Mouse (Mus musculus) spleen, postnatal 14 days (tissue): ENCODE data around the gene Canx.
"Not testable (repeated sequence)": the region's sequence is repeated elsewhere in the genome, so short reads cannot be mapped to it uniquely, and the experiment has no call there.

Experiments used
- DNase-seq, 2 experiments: peaks; one replicate each; pipeline ENCODE4 v3.0.0; 2021 to 2022; ENCODE audit warnings: low spot score in 2 of 2

Gene Canx

GRCm38 (mm10) chr11:50333181-50333580, 7.7 kb upstream of the Canx start:
- no peak for DNase-seq

GRCm38 (mm10) chr11:50329378-50329777, 3.9 kb upstream of the Canx start:
- no peak for DNase-seq

GRCm38 (mm10) chr11:50328075-50328625, 2.7 kb upstream of the Canx start:
- DNase-seq, result no peak

GRCm38 (mm10) chr11:50326302-50326966, 961 bp upstream of the Canx start:
- DNase-seq, result no peak

GRCm38 (mm10) chr11:50324751-50325471, 562 bp downstream of the Canx start:
- no peak for DNase-seq

- no peak for DNase-seq
Observed at GRCm38 (mm10) chr11:50323843-50324242, 1.6 kb downstream of the Canx start.

- DNase-seq, result no peak
Observed at GRCm38 (mm10) chr11:50322345-50322744, 3.1 kb downstream of the Canx start.

GRCm38 (mm10) chr11:50321239-50321638, 4.2 kb downstream of the Canx start:
- DNase-seq, result no peak

- DNase-seq, result not testable (repeated sequence)
Observed at GRCm38 (mm10) chr11:50319343-50319742, 6.1 kb downstream of the Canx start.

GRCm38 (mm10) chr11:50312803-50313202, 12.7 kb downstream of the Canx start:
- no peak for DNase-seq

- DNase-seq, result no peak
Observed at GRCm38 (mm10) chr11:50303406-50303805, 22.1 kb downstream of the Canx start.

- peak; percentile 89 to 91 for DNase-seq
Observed at GRCm38 (mm10) chr11:50292190-50292855, 33.1 kb downstream of the Canx start, which contains the start of gene Maml1. Gene Maml1 (minus strand): TSS chr11:50292311.

- peak; percentile 24 to 30 for DNase-seq
Observed at GRCm38 (mm10) chr11:50291321-50292165, 33.9 kb downstream of the Canx start.

GRCm38 (mm10) chr11:50290486-50291225, 34.8 kb downstream of the Canx start:
- DNase-seq, result no peak

- no peak for DNase-seq
Observed at GRCm38 (mm10) chr11:50286428-50286827, 39.0 kb downstream of the Canx start.

GRCm38 (mm10) chr11:50285696-50286095, 39.8 kb downstream of the Canx start:
- no peak for DNase-seq

GRCm38 (mm10) chr11:50285263-50285662, 40.2 kb downstream of the Canx start:
- DNase-seq, result no peak

GRCm38 (mm10) chr11:50280053-50280452, 45.4 kb downstream of the Canx start:
- DNase-seq, result no peak

- DNase-seq, result no peak
Observed at GRCm38 (mm10) chr11:50279005-50279404, 46.5 kb downstream of the Canx start.

- no peak for DNase-seq
Observed at GRCm38 (mm10) chr11:50277706-50278105, 47.8 kb downstream of the Canx start.

- no peak for DNase-seq
Observed at GRCm38 (mm10) chr11:50277025-50277424, 48.4 kb downstream of the Canx start.
